Mouse (Mus musculus) gonadal fat pad, adult 2 months (tissue): ENCODE results near the gene Disp2. TPM values are rescaled to one million over a fixed set of nuclear protein-coding genes. Genes with fewer than 3 reads are reported as not detected.

Experiments
- DNase-seq: peaks from one replicate; pipeline ENCODE4 v3.0.0-alpha.2; 2012; ENCODE audit warnings: low read depth
- polyA plus RNA-seq: library from polyadenylated mRNA; depleted of rRNA; stranded (reverse); fragments of >200 nt; gene quantifications from 2 replicates; pipeline ENCODE4 v1.2.3, GENCODE M21; 2012

Gene Disp2
- polyA plus RNA-seq, 1 experiment: 4.8 TPM

- no peak for DNase-seq
These were observed 10.0 kb downstream of the Disp2 start for GRCm38 (mm10) chr2:118789501-118789900.

GRCm38 (mm10) chr2:118790221-118790550, 10.7 kb downstream of the Disp2 start:
- DNase-seq: no peak

GRCm38 (mm10) chr2:118790551-118791525, 11.3 kb downstream of the Disp2 start:
- no peak for DNase-seq

- DNase-seq: no peak
These were observed 12.2 kb downstream of the Disp2 start for GRCm38 (mm10) chr2:118791591-118792258.

GRCm38 (mm10) chr2:118792259-118792613, 12.7 kb downstream of the Disp2 start:
- DNase-seq: no peak

GRCm38 (mm10) chr2:118793636-118794035, 14.1 kb downstream of the Disp2 start:
- no peak for DNase-seq

- DNase-seq: no peak
These were observed 23.1 kb downstream of the Disp2 start for GRCm38 (mm10) chr2:118802542-118803118.

- no peak for DNase-seq
These were observed 25.0 kb downstream of the Disp2 start for GRCm38 (mm10) chr2:118804474-118804873.

GRCm38 (mm10) chr2:118805137-118805536, 25.6 kb downstream of the Disp2 start:
- no peak for DNase-seq

GRCm38 (mm10) chr2:118805756-118806155, 26.2 kb downstream of the Disp2 start:
- no peak for DNase-seq

GRCm38 (mm10) chr2:118806860-118807259, 27.3 kb downstream of the Disp2 start:
- no peak for DNase-seq

- no peak for DNase-seq
These were observed 31.3 kb downstream of the Disp2 start for GRCm38 (mm10) chr2:118810861-118811260.

- DNase-seq: no peak
These were observed 33.2 kb downstream of the Disp2 start for GRCm38 (mm10) chr2:118812724-118813123.

- no peak for DNase-seq
These were observed 34.7 kb downstream of the Disp2 start, which contains the start of gene Knstrn for GRCm38 (mm10) chr2:118813981-118814836. Gene Knstrn (plus strand): TSS chr2:118814003.

- DNase-seq: no peak
These were observed 43.3 kb downstream of the Disp2 start for GRCm38 (mm10) chr2:118822800-118823199.

GRCm38 (mm10) chr2:118824396-118824795, 44.9 kb downstream of the Disp2 start:
- no peak for DNase-seq

- DNase-seq: no peak
These were observed 49.6 kb downstream of the Disp2 start for GRCm38 (mm10) chr2:118829096-118829495.

- DNase-seq: no peak
These were observed 54.5 kb downstream of the Disp2 start for GRCm38 (mm10) chr2:118834061-118834460.

- DNase-seq: peak; percentile 90
These were observed 55.6 kb downstream of the Disp2 start for GRCm38 (mm10) chr2:118835115-118835514.

- DNase-seq: no peak
These were observed 58.8 kb downstream of the Disp2 start for GRCm38 (mm10) chr2:118838330-118838729.

GRCm38 (mm10) chr2:118841186-118841585, 61.7 kb downstream of the Disp2 start:
- DNase-seq: no peak

GRCm38 (mm10) chr2:118841774-118842173, 62.3 kb downstream of the Disp2 start:
- DNase-seq: no peak
